Mouse (Mus musculus): Measurements from ENCODE around the gene Kcnj6.

- no peak for TF ChIP-seq CTCF (IDR thresholded peaks at IDR 0.05; ENCODE audit: borderline replicate concordance, control insufficient read depth, extremely low read depth, insufficient read depth, low read length, poor library complexity)
- no peak for TF ChIP-seq POLR2A (IDR thresholded peaks at IDR 0.05; ENCODE audit: control insufficient read depth, extremely low read depth, insufficient read depth, low read length, poor library complexity)
Observed at GRCm38 (mm10) chr16:94822611-94823010, 174.9 kb downstream of the Kcnj6 start.

All from thymus, adult 2 months (tissue).